In the genomic region with DNA sequence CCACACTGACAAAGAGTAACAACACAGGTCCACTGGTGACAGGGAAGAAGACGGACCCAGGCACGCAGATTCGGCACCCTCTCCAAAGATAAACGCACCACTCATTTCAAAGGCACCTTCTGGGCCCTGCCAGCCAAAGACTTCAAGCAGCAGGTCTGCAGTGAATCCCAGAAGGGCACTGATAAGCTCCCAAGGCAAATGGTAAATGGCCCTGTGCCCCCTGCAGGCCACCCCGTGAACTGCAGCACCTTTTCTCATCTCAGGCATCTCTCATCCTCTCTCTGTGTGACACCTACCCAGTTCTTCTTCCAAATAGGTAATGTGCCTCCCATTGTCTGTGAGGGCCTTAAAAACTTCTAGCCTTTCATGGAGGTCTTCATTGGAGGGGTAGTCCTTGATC, we compare ENCODE assay signal across 9 mouse cellular contexts. TPM values are rescaled to one million over a fixed set of nuclear protein-coding genes. Genes with fewer than 3 reads are reported as not detected.
DNase-seq lines count a peak whose midpoint lies in the region; ATAC-seq and TF ChIP-seq lines count a peak whose summit lies in the region.
"Had no signal": no experiment of that assay in that cellular context is flagged by ENCODE, and none has a peak within 500 bp of the region (broad histone marks: within the 10 kb centered on the region; RNA-seq: fewer than 3 reads in every experiment).

No protein-coding gene starts in this region.

- no peak overlapping the region; the same call in 1 of the 2 replicates for H3K27ac ChIP-seq in heart, embryonic 12.5 days (ENCODE audit: poor library complexity, severe bottlenecking)
- no peak overlapping the region for H3K27ac ChIP-seq in CH12.LX (ENCODE audit: insufficient read depth, low read depth)
- H3K27ac ChIP-seq in spleen, adult 2 months (ENCODE audit: insufficient read depth, low read length): no peak overlapping the region
- H3K27ac ChIP-seq: limb, embryonic 13.5 days had no signal

- no peak for TF ChIP-seq POLR2A in CH12.LX (IDR thresholded peaks at IDR 0.05; ENCODE audit: low read depth, low read length)
- no peak for TF ChIP-seq POLR2A in brain, embryonic 14.5 days (IDR thresholded peaks at IDR 0.05; ENCODE audit: borderline replicate concordance, extremely low read depth, insufficient read depth, insufficient read length, poor library complexity, severe bottlenecking)
- no peak for TF ChIP-seq POLR2A in spleen, adult 2 months (IDR thresholded peaks at IDR 0.05; ENCODE audit: low read depth, low read length)

- H3K4me1 ChIP-seq in heart, embryonic 12.5 days (replicated peaks): peaks cover 16% of the 10 kb centered on the region
- peaks cover 6 to 17% of the 10 kb centered on the region in 2 experiments; a peak in 3 of 4 replicates for H3K4me1 ChIP-seq in CH12.LX (ENCODE audit: control insufficient read depth in 1 of 2, insufficient read depth in 2 of 2)
- peaks cover 7% of the 10 kb centered on the region; the same call in 1 of the 2 replicates for H3K4me1 ChIP-seq in spleen, adult 2 months (ENCODE audit: control insufficient read depth, insufficient read depth, insufficient read length)

- no peak for ATAC-seq in heart, embryonic 12.5 days (ENCODE audit: insufficient number of reproducible peaks, low FRiP score)

- TF ChIP-seq RAD21 in CH12.LX (IDR thresholded peaks at IDR 0.05; ENCODE audit: low read depth, low read length): peak; percentile 61

- H3K36me3 ChIP-seq in heart, embryonic 12.5 days: peaks cover 70% of the 10 kb centered on the region
- peaks cover 46 to 71% of the 10 kb centered on the region in 2 experiments for H3K36me3 ChIP-seq in CH12.LX (replicated peaks in 1 of 2; ENCODE audit: control insufficient read depth in 1 of 2, insufficient read depth in 1 of 2, low read length in 1 of 2)
- H3K36me3 ChIP-seq in spleen, adult 2 months (ENCODE audit: control insufficient read depth, insufficient read depth, low read length): peaks cover 18% of the 10 kb centered on the region

- no peaks in the 10 kb centered on the region for H3K27me3 ChIP-seq in heart, embryonic 12.5 days (replicated peaks)
- no peaks in the 10 kb centered on the region for H3K27me3 ChIP-seq in CH12.LX (replicated peaks)
- no peaks in the 10 kb centered on the region for H3K27me3 ChIP-seq in spleen, adult 2 months (ENCODE audit: control insufficient read depth, insufficient read depth, low read length)
- H3K27me3 ChIP-seq: limb, embryonic 13.5 days had no signal

- no peaks in the 10 kb centered on the region for H3K79me2 ChIP-seq in CH12.LX (replicated peaks; ENCODE audit: control insufficient read depth, extremely low read depth, insufficient read depth, poor library complexity, severe bottlenecking)

- TF ChIP-seq EP300 in CH12.LX (IDR thresholded peaks at IDR 0.05; ENCODE audit: low read length): no peak

- H3K9me3 ChIP-seq in heart, embryonic 12.5 days (replicated peaks): no peaks in the 10 kb centered on the region
- no peaks in the 10 kb centered on the region for H3K9me3 ChIP-seq in CH12.LX (replicated peaks; ENCODE audit: low read length)
- H3K9me3 ChIP-seq: limb, embryonic 13.5 days had no signal

- no peak overlapping the region for H3K4me2 ChIP-seq in heart, embryonic 12.5 days
- H3K4me2 ChIP-seq in CH12.LX (ENCODE audit: insufficient read depth, low read depth, poor library complexity, severe bottlenecking): no peak overlapping the region
- H3K4me2 ChIP-seq: limb, embryonic 13.5 days had no signal

- in situ Hi-C loops in CH12.LX (cut with MboI; ENCODE audit: low pct_ligation_motif_present, low pct_unique_long_range_greater_than_20kb, low sequenced_read_pairs): no loop called here

- dilution Hi-C loops in CH12.LX (cut with MboI; ENCODE audit: extremely low pct_ligation_motif_present, extremely low pct_unique_long_range_greater_than_20kb, low sequenced_read_pairs): no loop called here

- DNase-seq in heart, adult 18-20 months: peak; percentile 72 to 90
- peak; percentile 68 for DNase-seq in CH12.LX (ENCODE audit: extremely low read depth)
- DNase-seq in brain, embryonic 14.5 days (ENCODE audit: low read depth): peak; percentile 53
- DNase-seq in frontal cortex, postnatal 25 days (ENCODE audit: low spot score in 2 of 2): peak; percentile 63 to 68
- peak; percentile 57 to 84 for DNase-seq in layer of hippocampus, adult 18-20 months (ENCODE audit: low spot score in 2 of 2)
- peak; percentile 80 for DNase-seq in lung, postnatal 10 days
- DNase-seq in spleen, adult 2 months (ENCODE audit: low read depth in 1 of 2, low spot score in 2 of 2): peak; percentile 9 to 66

- TF ChIP-seq CTCF in CH12.LX (conservative IDR thresholded peaks at IDR 0.05 in 1 of 2, IDR thresholded peaks at IDR 0.05 in 1 of 2; ENCODE audit: low read depth in 2 of 2, low read length in 2 of 2): peak; percentile 89
- TF ChIP-seq CTCF in brain, embryonic 14.5 days (IDR thresholded peaks at IDR 0.05; ENCODE audit: borderline replicate concordance, extremely low read depth, insufficient read depth, insufficient read length): peak; percentile 95
- TF ChIP-seq CTCF in spleen, adult 2 months (IDR thresholded peaks at IDR 0.05; ENCODE audit: extremely low read depth, insufficient read depth, insufficient read length, insufficient replicate concordance): peak; percentile 96

- 23% methylated on average over 5 of the region's 5 CpGs for WGBS in heart, embryonic 12.5 days
- WGBS in spleen, adult 2 months: 41% methylated on average over 5 of the region's 5 CpGs

- H3K4me3 ChIP-seq in heart, embryonic 12.5 days: no peak overlapping the region
- no peak overlapping the region for H3K4me3 ChIP-seq in CH12.LX (replicated peaks in 1 of 3; ENCODE audit: low read depth in 2 of 3, low read length in 2 of 3, poor library complexity in 1 of 3)
- no peak overlapping the region for H3K4me3 ChIP-seq in spleen, adult 2 months (ENCODE audit: extremely low read depth, insufficient read depth, insufficient read length)
- H3K4me3 ChIP-seq: limb, embryonic 13.5 days had no signal

- H3K9ac ChIP-seq in heart, embryonic 12.5 days: no peak overlapping the region
- no peak overlapping the region for H3K9ac ChIP-seq in CH12.LX (ENCODE audit: insufficient read depth, low read depth)
- H3K9ac ChIP-seq: limb, embryonic 13.5 days had no signal

TF ChIP-seq in CH12.LX, 34 proteins besides CTCF, POLR2A, EP300 and RAD21:
- no peak for TF ChIP-seq HCFC1 (IDR thresholded peaks at IDR 0.05; ENCODE audit: low read depth, low read length)
- no peak for TF ChIP-seq USF2 (conservative IDR thresholded peaks at IDR 0.05; ENCODE audit: low read depth, low read length)
- TF ChIP-seq MXI1 (IDR thresholded peaks at IDR 0.05; ENCODE audit: low read depth, low read length): no peak
- TF ChIP-seq GABPA (IDR thresholded peaks at IDR 0.05; ENCODE audit: insufficient replicate concordance, low read depth, low read length): no peak
- TF ChIP-seq SMC3 (IDR thresholded peaks at IDR 0.05; ENCODE audit: low read depth, low read length): peak; percentile 87
- TF ChIP-seq BHLHE40 (IDR thresholded peaks at IDR 0.05; ENCODE audit: low read depth, low read length): no peak
- TF ChIP-seq ZC3H11A (IDR thresholded peaks at IDR 0.05; ENCODE audit: low read depth, low read length): no peak

RNA-seq across cellular contexts. Expression of gene Tsc2, which starts 3.8 kb away (rescaled TPM):
- 100 to 1,000 TPM; 104 to 108 TPM for total RNA-seq in heart, adult 18-20 months (2021)
- polyA plus RNA-seq in heart, embryonic 12.5 days (2016; fragmentation: Nextera tagmentation; extraction: Ambion mirVana): 66.5 and 74.6 TPM in 2 replicates
- total RNA-seq in CH12.LX (2012; rRNA removed) (35.2 and 35.4 TPM in 2 replicates), CH12.LX (2014; rRNA removed) (7.8 and 9.1 TPM in 2 replicates)
- 54.4 and 69.8 TPM in 2 replicates for polyA plus RNA-seq in CH12.LX (2012; ENCODE audit: insufficient read length, low read depth)
- polyA plus RNA-seq in brain, embryonic 14.5 days (2012; rRNA removed): 189 and 190 TPM in 2 replicates
- total RNA-seq in layer of hippocampus, adult 18-20 months (2021): 100 to 1,000 TPM; 182 to 189 TPM
- 86.1 and 90.2 TPM in 2 replicates for polyA plus RNA-seq in spleen, adult 2 months (2012; rRNA removed)

RNA-seq across cellular contexts. Expression of gene Nthl1, which starts 3.8 kb away (rescaled TPM):
- total RNA-seq in heart, adult 18-20 months (2021): 1 to 10 TPM; 2.6 to 3.1 TPM
- polyA plus RNA-seq in heart, embryonic 12.5 days (2016; fragmentation: Nextera tagmentation; extraction: Ambion mirVana): 7.8 and 8.3 TPM in 2 replicates
- 21.9 and 24.0 TPM in 2 replicates for total RNA-seq in CH12.LX (2012; rRNA removed)
- 20.1 TPM in 2 replicates for total RNA-seq in CH12.LX (2014; rRNA removed)
- polyA plus RNA-seq in CH12.LX (2012; ENCODE audit: insufficient read length, low read depth): 20.4 and 25.7 TPM in 2 replicates
- polyA plus RNA-seq in brain, embryonic 14.5 days (2012; rRNA removed): 10.4 and 15.3 TPM in 2 replicates
- 1 to 10 TPM; 4.9 to 6.1 TPM for total RNA-seq in layer of hippocampus, adult 18-20 months (2021)
- 7.1 and 8.1 TPM in 2 replicates for polyA plus RNA-seq in spleen, adult 2 months (2012; rRNA removed)

RNA-seq across cellular contexts. Expression of gene Slc9a3r2, which starts 21.5 kb away (rescaled TPM):
- 100 to 1,000 TPM in 1 of 2 experiments, 10 to 100 TPM in 1; 88.2 to 103 TPM for total RNA-seq in heart, adult 18-20 months (2021)
- 56.6 and 59.7 TPM in 2 replicates for polyA plus RNA-seq in heart, embryonic 12.5 days (2016; fragmentation: Nextera tagmentation; extraction: Ambion mirVana)
- total RNA-seq in CH12.LX (2012; rRNA removed): 4.4 and 5.5 TPM in 2 replicates
- 1.8 and 2.1 TPM in 2 replicates for total RNA-seq in CH12.LX (2014; rRNA removed)
- polyA plus RNA-seq in CH12.LX (2012; ENCODE audit: insufficient read length, low read depth): 4.8 and 5.1 TPM in 2 replicates
- polyA plus RNA-seq in brain, embryonic 14.5 days (2012; rRNA removed): 30.7 and 34.3 TPM in 2 replicates
- 10 to 100 TPM; 39.7 to 41.0 TPM for total RNA-seq in layer of hippocampus, adult 18-20 months (2021)
- 62.2 and 66.7 TPM in 2 replicates for polyA plus RNA-seq in spleen, adult 2 months (2012; rRNA removed)

RNA-seq across cellular contexts. Expression of gene Npw, which starts 29.6 kb away (rescaled TPM):
- not detected for total RNA-seq in heart, adult 18-20 months (2021)
- polyA plus RNA-seq in heart, embryonic 12.5 days (2016; fragmentation: Nextera tagmentation; extraction: Ambion mirVana): not detected in 2 replicates
- not detected in 2 replicates for total RNA-seq in CH12.LX (2012; rRNA removed)
- total RNA-seq in CH12.LX (2014; rRNA removed): not detected in 2 replicates
- not detected in 2 replicates for polyA plus RNA-seq in CH12.LX (2012; ENCODE audit: insufficient read length, low read depth)
- polyA plus RNA-seq in brain, embryonic 14.5 days (2012; rRNA removed): 0.23 TPM in 1 of 2 replicates, not detected in the other
- 1 to 10 TPM; 1.3 to 2.0 TPM for total RNA-seq in layer of hippocampus, adult 18-20 months (2021)
- 0.71 and 1.7 TPM in 2 replicates for polyA plus RNA-seq in spleen, adult 2 months (2012; rRNA removed)

RNA-seq across cellular contexts. Expression of gene Zfp598, which starts 40.8 kb away (rescaled TPM):
- total RNA-seq in heart, adult 18-20 months (2021): 10 to 100 TPM; 16.4 to 17.2 TPM
- polyA plus RNA-seq in heart, embryonic 12.5 days (2016; fragmentation: Nextera tagmentation; extraction: Ambion mirVana): 20.1 and 21.2 TPM in 2 replicates
- total RNA-seq in CH12.LX (2012; rRNA removed): 27.9 and 31.8 TPM in 2 replicates
- 22.1 and 23.4 TPM in 2 replicates for total RNA-seq in CH12.LX (2014; rRNA removed)
- polyA plus RNA-seq in CH12.LX (2012; ENCODE audit: insufficient read length, low read depth): 43.5 and 54.0 TPM in 2 replicates
- polyA plus RNA-seq in brain, embryonic 14.5 days (2012; rRNA removed): 76.3 and 102 TPM in 2 replicates
- total RNA-seq in layer of hippocampus, adult 18-20 months (2021): 10 to 100 TPM; 39.6 to 42.8 TPM
- 59.7 and 77.0 TPM in 2 replicates for polyA plus RNA-seq in spleen, adult 2 months (2012; rRNA removed)
